Mouse (Mus musculus) C2C12 (cell line): ENCODE measurements at regions not wholly inside any gene's neighbourhood (a gene's known extent, or its start where the extent isn't known, plus 50 kb on each side); places are given as distances from the start of the nearest gene placed in this dataset.

Experiments
- H3K27me3 ChIP-seq: one replicate; pipeline ENCODE4 v1.6.1; 2011; ENCODE audit not compliant: control insufficient read depth, insufficient read depth, insufficient read length
- H3K36me3 ChIP-seq: one replicate; pipeline ENCODE4 v1.6.1; 2011; ENCODE audit not compliant: control insufficient read depth, insufficient read depth
- H3K4me3 ChIP-seq: one replicate; pipeline ENCODE4 v1.5.1; 2011; ENCODE audit warnings: mild to moderate bottlenecking, control low read depth; ENCODE audit not compliant: poor library complexity, insufficient read depth, severe bottlenecking
- H3K79me2 ChIP-seq: one replicate; pipeline ENCODE4 v1.6.1; 2011; ENCODE audit not compliant: control insufficient read depth, insufficient read depth
- H3K79me3 ChIP-seq: one replicate; pipeline ENCODE4 v1.6.1; 2011; ENCODE audit warnings: low read depth, control low read depth
- H3ac ChIP-seq: one replicate; pipeline ENCODE3; 2011; ENCODE audit warnings: low read depth; ENCODE audit not compliant: control insufficient read depth, insufficient read length
- CEBPB ChIP-seq: IDR thresholded peaks from one replicate; pipeline ENCODE4 v1.6.1; 2011; ENCODE audit warnings: low read depth, mild to moderate bottlenecking, control low read depth, moderate library complexity
- CTCF ChIP-seq: IDR thresholded peaks from one replicate; pipeline ENCODE4 v1.5.1; 2011; ENCODE audit not compliant: control insufficient read depth, insufficient read depth, insufficient read length
- FOSL1 ChIP-seq: IDR thresholded peaks from one replicate; pipeline ENCODE4 v1.8.0; 2011; ENCODE audit warnings: mild to moderate bottlenecking, low read length; ENCODE audit not compliant: poor library complexity, insufficient read depth, severe bottlenecking
- MAX ChIP-seq: IDR thresholded peaks from one replicate; pipeline ENCODE4 v1.6.1; 2011; ENCODE audit warnings: mild to moderate bottlenecking, control low read depth
- MYOD1 ChIP-seq: IDR thresholded peaks from one replicate; pipeline ENCODE4 v1.6.1; 2011; ENCODE audit warnings: low read depth; ENCODE audit not compliant: control insufficient read depth, insufficient read length
- MYOG ChIP-seq: IDR thresholded peaks from one replicate; pipeline ENCODE4 v1.6.1; 2011; ENCODE audit not compliant: control insufficient read depth, insufficient read length; ENCODE audit errors: extremely low read depth
- USF1 ChIP-seq: IDR thresholded peaks from one replicate; pipeline ENCODE4 v1.6.1; 2011; ENCODE audit warnings: low read depth, mild to moderate bottlenecking, control low read depth, moderate library complexity

DNA sequence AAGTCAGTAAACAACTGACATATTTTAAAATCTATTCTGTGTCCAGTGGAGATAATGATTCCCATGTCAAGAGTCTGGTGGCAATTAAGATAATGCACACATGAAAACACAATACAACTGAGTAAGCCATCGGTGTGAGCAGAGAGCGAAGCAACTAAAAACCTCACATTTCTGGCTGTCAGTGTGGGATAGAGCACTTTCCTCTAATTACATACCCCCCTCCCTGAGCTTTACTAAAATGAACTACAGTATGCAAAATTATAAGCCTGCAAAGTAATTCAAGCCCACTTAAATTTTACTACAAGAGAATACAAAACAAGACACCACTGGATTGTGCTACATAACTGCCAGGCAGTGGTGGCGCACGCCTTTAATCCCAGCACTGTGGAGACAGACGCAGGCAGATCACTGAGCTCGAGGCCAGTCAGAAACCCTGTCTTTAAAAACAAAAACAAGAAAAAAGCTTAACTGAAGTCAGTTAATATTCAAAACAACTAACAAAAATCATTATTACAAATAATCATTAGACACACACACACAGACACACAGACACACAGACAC, 104.8 kb downstream of the Enkur start:
- no peaks in the 10 kb centered on the region for H3K79me2 ChIP-seq
- H3ac ChIP-seq, result no peak overlapping the region
- no peaks in the 10 kb centered on the region for H3K79me3 ChIP-seq
- no peaks in the 10 kb centered on the region for H3K27me3 ChIP-seq
- no peaks in the 10 kb centered on the region for H3K36me3 ChIP-seq
- no peak for TF ChIP-seq FOSL1
- TF ChIP-seq MYOG, result no peak
- no peak for TF ChIP-seq MAX
- no peak for TF ChIP-seq CTCF
- TF ChIP-seq MYOD1, result no peak
- no peak for TF ChIP-seq USF1
- TF ChIP-seq CEBPB, result no peak
- H3K4me3 ChIP-seq, result no peak overlapping the region

DNA sequence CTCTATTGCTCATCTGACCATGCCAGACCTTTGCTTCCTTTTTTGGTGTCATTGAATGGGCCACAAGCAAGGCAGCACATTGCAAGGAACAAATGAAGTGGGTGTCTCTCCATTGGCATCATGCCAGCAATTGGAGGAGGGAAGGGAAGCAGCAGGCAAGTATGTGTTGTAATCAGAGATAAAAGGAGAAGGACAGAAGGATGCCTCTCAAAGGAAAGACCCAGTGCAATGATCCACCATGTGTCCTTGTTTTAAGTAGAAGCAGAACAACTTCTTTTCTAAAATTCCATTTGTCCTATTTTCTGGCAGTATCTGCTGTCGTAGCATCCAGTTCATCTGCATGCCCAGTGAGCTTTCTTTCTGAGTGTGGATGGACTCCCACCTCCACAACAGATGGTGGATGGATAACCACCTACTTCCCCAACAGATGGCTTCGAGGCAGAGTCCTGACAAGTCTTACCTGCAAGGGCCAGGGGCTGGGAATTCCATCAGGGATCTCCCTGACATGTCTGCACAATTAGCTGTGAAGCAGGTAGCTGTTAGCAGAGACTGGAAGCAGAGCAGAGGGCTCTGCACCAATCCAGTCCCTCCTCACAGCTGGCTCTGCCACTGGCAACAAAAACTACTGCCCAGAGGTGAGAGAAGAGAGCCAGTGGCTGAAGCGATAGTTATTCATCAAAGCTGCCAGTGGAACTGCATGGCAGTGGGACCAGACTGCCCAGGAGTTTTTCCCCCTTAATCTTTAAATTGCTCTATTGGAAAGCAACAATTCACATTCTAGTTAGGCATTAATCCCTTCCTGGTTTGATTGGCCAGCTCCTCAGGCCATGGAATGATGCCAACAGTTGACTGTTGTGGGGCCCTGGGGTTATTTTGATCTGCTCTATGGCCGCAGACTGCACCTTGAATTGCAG, 113.8 kb downstream of the Enkur start:
- no peaks in the 10 kb centered on the region for H3K79me2 ChIP-seq
- no peaks in the 10 kb centered on the region for H3K27me3 ChIP-seq
- no peaks in the 10 kb centered on the region for H3K36me3 ChIP-seq
- no peak overlapping the region for H3ac ChIP-seq
- H3K79me3 ChIP-seq, result no peaks in the 10 kb centered on the region
- no peak overlapping the region for H3K4me3 ChIP-seq
- TF ChIP-seq FOSL1 (no peak), MYOD1 (no peak), MYOG (no peak), CTCF (no peak), CEBPB (no peak), USF1 (no peak), MAX (no peak)

GRCm38 (mm10) chr2:21085517-21085916, 116.8 kb upstream of the Arhgap21 start:
- no peaks in the 10 kb centered on the region for H3K79me3 ChIP-seq
- no peak overlapping the region for H3K4me3 ChIP-seq
- no peak overlapping the region for H3ac ChIP-seq
- no peaks in the 10 kb centered on the region for H3K79me2 ChIP-seq
- TF ChIP-seq MYOD1 (no peak), MYOG (no peak), USF1 (peak; percentile 56), FOSL1 (no peak), CTCF (no peak), CEBPB (no peak), MAX (no peak)
- no peaks in the 10 kb centered on the region for H3K27me3 ChIP-seq
- H3K36me3 ChIP-seq, result no peaks in the 10 kb centered on the region

GRCm38 (mm10) chr2:21067292-21067850, 98.7 kb upstream of the Arhgap21 start:
- Histone ChIP-seq H3ac (no peak overlapping the region), H3K27me3 (no peaks in the 10 kb centered on the region), H3K79me3 (no peaks in the 10 kb centered on the region), H3K4me3 (no peak overlapping the region), H3K36me3 (no peaks in the 10 kb centered on the region), H3K79me2 (no peaks in the 10 kb centered on the region)
- TF ChIP-seq MYOG (no peak), MYOD1 (no peak), CTCF (no peak), CEBPB (no peak), FOSL1 (no peak), MAX (no peak), USF1 (no peak)

DNA sequence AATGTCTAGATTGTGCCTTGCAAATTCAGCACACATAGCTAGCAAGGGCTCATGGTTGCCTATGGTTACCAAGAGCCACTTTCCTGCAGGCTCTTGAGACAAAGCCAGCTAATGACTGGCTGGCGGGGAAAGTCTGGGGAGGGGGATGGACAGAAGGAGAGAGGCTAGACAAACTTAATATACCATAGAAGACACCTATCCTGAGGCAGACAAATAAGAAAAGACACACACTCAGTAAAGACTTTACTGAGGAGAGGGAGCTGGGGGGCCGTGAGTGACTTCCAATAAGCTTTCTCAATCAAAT, 91.6 kb upstream of the Arhgap21 start:
- no peaks in the 10 kb centered on the region for H3K79me2 ChIP-seq
- TF ChIP-seq CEBPB, result no peak
- TF ChIP-seq MAX, result no peak
- H3K27me3 ChIP-seq, result no peaks in the 10 kb centered on the region
- no peak overlapping the region for H3ac ChIP-seq
- H3K4me3 ChIP-seq, result no peak overlapping the region
- no peaks in the 10 kb centered on the region for H3K79me3 ChIP-seq
- no peaks in the 10 kb centered on the region for H3K36me3 ChIP-seq
